8 mouse cellular contexts compared by ENCODE assay signal in genomic region chr8:11550281-11550948, GRCm38 (mm10). TPM values are rescaled to one million over a fixed set of nuclear protein-coding genes. Genes with fewer than 3 reads are reported as not detected.
DNase-seq lines count a peak whose midpoint lies in the region; ATAC-seq lines count a peak whose summit lies in the region.

TSS of gene Cars2 (minus strand) at chr8:11550783.

- peak within 1 kb of the TSS; percentile 97 for H3K4me3 ChIP-seq in megakaryocyte, embryonic 14.5 days (replicated peaks)

- peak; percentile 66 for ATAC-seq in common myeloid progenitor, adult 5-6 weeks (replicated peaks; ENCODE audit: low read depth, poor library complexity, severe bottlenecking)

- no peaks in the 10 kb centered on the region for H3K9me3 ChIP-seq in megakaryocyte, embryonic 14.5 days

- peak; percentile 83 for DNase-seq in WW6 (ENCODE audit: low read depth, low spot score)
- DNase-seq in gastrocnemius, adult 8-10 months (ENCODE audit: low spot score in 2 of 2), result peak; percentile 86 to 88
- DNase-seq in hindlimb bud, embryonic 11.5 days (ENCODE audit: extremely low spot score, low read depth, low spot score), result peak; percentile 57
- peak; percentile 79 to 86 for DNase-seq in left cerebral cortex, adult 8-10 months (ENCODE audit: low spot score in 2 of 2)
- DNase-seq in right cerebral cortex, postnatal 10 days (ENCODE audit: low spot score in 2 of 2), result peak; percentile 91 to 93
- DNase-seq in urinary bladder, postnatal 25 days (ENCODE audit: low spot score), result peak; percentile 90

- no peaks in the 10 kb centered on the region for H3K27me3 ChIP-seq in megakaryocyte, embryonic 14.5 days (replicated peaks)

- peaks cover 35% of the 10 kb centered on the region for H3K36me3 ChIP-seq in megakaryocyte, embryonic 14.5 days (replicated peaks; ENCODE audit: low read length)

- peaks cover 57% of the 10 kb centered on the region for H3K4me1 ChIP-seq in megakaryocyte, embryonic 14.5 days

RNA-seq across cellular contexts. Expression of gene Cars2, which starts in this region (rescaled TPM):
- 40.0 and 41.7 TPM in 2 replicates for total RNA-seq in common myeloid progenitor, adult 5-6 weeks (2017)
- 10 to 100 TPM; 14.9 to 17.4 (median 17.0) TPM for total RNA-seq in gastrocnemius, adult 8-10 months (2022)
- 10 to 100 TPM; 15.8 to 21.2 (median 18.4) TPM for total RNA-seq in left cerebral cortex, adult 8-10 months (2022)
- polyA plus RNA-seq in megakaryocyte, embryonic 14.5 days (2012; ENCODE audit: insufficient read depth, low replicate concordance), result 18.7 and 22.5 TPM in 2 replicates

Comparison
In these comparisons a context has a peak if more than half of its experiments do, and no peak if none do; other contexts are left out.
1. Peak in every context shown above with its lines: DNase-seq, ATAC-seq and H3K4me3 ChIP-seq.